Mouse (Mus musculus): ENCODE data around the gene Lmna.

Lmna gene

DNA sequence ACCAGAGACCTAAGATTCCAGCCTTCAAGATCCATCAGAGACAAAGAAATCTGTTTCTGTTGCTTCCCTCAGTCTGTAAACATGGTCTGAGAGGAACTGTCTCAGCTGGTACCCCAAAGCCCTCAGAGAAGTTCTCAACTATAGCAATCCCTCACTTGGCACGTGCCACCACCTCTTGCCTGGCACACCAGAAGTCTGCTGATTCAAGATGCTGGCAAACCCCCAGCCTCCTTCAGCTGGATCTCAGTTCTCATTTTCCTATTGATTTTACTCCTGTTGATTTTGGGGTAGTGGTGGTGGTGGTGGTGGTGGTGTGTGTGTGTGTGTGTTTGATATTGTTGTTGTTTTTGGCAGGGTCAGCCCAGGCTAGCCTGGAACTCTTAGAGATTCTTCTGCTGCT lies 36.2 kb downstream of the Lmna start:
- DNase-seq (ENCODE audit: low read depth, low spot score): no peak

DNA sequence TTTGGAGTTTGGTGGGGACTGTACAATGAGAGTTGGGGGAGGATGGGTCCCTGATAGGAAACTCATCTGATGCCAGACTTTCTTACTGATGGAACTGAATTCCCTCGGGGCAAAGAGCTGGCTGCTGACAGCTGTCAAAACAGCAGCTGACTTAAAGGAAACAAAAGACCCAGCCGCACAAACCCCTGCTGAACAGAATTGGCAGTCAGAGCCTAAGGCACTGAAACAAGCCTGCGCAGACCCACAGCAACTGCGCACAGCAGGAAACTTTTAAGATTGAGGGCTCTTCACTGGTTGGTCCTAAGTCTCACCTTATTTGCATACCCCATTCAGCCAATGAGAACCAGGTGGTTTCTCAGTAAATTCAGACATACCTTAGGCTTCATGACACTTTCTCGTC lies 36.7 kb downstream of the Lmna start:
- DNase-seq (ENCODE audit: low read depth, low spot score): no peak

DNA sequence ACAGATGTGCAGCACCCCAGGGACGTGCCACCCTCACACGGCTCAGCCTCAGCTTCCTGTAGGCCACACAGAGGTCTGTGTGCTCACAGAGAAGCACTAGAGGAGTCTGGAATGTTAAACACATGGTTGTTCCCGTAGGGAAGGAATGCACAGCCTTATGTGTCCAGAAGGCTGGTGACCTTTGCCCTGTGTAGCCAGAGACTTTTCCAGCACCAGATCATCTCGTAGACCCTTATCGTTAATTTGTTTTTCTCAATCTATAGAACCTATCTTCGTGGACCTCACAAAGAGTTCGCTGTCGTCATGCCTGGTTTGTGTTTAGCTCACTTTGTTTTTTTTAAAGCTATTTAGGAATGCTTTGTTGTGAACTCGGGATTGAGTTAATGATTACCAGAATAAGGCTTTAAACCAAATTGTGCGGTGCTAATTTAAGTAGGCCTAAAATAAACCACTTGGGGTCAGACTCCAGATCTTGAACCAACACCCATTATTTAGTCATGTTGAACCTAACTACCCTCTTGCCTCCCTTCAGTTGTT lies 38.7 kb downstream of the Lmna start:
- DNase-seq (ENCODE audit: low read depth, low spot score): no peak

DNA sequence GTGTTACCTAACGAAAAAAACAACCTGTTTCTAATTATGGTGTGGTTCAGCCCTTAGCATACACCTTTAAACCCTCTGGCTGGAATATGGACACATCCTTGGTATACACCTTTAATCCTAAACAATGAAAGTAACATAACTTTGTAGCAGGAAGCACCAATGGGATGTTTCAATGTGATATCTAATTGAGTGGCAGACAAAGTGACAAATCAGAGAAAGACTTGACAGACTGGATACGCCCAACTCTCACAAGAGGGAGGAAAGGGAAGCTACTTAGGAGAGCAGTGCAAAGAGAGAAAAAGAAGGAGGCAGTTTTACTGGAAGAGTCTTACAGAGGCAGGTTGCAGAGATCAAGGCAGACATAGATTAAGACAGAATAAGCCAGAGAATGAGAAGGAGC lies 40.3 kb downstream of the Lmna start:
- no peak for DNase-seq (ENCODE audit: low read depth, low spot score)

DNA sequence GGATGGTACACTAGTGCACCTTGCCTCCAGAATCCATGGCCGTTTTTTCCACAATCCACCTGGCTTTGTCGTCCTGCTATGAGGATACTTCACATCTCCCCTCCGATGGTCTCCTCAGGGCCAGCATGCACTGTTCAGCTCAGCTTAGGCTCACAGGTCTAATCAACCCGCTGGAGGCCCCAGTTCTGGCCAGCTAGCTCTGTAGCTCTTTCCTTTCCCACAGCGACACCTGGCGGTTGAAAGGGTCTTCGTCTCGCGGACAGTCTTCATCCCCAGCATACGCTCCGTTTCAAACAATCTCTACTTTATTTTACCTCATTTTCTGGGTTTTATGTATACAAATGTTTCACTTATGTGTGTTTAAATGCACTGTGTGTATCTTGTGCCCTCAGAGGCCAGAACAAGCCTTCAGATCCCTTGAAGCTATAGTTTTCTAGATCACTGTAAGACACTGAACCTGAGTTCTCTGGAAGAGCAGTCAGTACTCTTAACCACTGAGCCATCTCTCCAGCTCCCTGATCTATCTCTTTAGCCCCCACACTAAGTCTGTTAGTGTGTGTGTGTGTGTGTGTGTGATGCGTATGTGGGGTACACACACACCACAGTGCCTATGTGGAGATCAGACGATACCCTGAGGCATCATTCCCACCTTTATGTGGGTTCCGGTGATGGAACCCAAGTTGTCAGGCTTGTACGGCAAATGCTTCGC lies 42.5 kb downstream of the Lmna start:
- peak; percentile 82 for DNase-seq (ENCODE audit: low read depth, low spot score)

DNA sequence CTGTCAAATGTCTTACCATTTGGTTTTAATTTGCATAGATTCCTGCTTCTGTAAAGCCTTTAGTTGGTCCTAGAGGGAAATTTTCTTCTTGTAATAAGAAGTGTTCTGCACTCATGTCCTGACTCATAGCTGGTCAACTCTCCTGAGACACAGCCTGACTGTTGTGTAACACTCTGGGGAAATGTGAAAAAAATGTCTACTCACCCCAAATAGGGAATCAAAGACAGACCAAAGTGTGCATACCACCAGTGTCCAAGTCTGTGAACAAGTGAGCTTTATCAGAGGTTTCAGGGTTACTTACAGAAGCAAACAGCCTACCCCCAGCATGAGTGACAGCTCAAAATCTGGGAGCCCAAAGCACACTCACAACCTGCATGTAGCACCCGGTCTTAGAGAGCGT lies 44.6 kb downstream of the Lmna start:
- no peak for DNase-seq (ENCODE audit: low read depth, low spot score)

DNA sequence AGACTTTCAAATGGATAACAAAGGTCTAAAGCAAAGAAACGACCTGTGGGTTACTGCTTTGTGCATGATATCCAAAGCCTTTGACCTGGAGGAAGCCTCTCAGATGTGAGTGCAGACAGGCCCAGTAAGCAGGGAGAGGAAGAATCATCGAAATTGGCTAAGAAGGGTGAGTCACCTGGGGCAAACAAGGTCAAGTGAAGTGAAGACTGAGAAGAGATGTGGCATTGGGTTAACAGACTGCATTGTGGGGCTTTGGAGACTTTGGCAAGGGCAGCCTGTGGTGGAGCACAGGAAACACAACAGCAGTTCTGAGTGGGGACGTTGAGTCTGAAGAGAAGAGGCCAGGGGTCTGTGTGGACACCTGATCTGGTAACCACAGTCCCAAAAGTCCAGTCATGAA lies 45.3 kb downstream of the Lmna start:
- DNase-seq (ENCODE audit: low read depth, low spot score): no peak

DNA sequence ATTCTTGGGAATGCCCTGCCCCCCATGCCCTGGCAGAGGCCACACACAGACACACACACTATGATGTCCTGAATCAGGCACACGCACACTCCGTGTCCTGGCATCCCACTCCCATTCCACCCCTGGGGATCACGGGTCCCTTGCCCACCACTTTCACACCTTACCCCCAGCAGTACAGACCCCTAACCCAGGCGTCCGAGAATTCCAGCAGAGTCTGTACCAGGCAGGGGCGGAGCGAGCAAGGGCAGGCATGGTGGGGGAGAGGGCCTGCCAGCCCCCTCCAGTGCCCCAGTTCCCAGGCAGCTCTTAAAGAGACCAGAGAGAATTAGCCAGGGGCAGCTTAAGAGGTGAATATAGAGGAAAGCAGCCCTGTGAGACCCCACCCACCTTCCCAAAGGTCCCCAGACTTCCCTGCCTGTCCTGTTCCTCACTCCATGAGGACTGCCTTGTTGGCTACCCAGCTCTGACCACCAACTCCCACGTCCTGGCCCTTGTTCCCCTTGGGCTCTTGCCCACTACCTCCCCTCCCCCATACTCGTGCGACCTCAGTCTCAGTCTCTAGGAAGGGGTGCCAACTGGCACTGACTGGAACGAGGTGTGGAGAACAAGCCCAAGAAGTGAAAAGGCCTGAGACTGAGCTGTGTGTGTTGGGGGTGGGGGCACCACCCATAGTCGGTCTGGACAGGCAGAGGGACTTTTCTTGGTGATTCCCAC lies 48.6 kb downstream of the Lmna start, which contains the start of gene Sema4a:
Gene Sema4a, minus strand, starts transcription at position 200 of the 714 bp plus-strand sequence.
- DNase-seq (ENCODE audit: low read depth, low spot score): no peak

DNA sequence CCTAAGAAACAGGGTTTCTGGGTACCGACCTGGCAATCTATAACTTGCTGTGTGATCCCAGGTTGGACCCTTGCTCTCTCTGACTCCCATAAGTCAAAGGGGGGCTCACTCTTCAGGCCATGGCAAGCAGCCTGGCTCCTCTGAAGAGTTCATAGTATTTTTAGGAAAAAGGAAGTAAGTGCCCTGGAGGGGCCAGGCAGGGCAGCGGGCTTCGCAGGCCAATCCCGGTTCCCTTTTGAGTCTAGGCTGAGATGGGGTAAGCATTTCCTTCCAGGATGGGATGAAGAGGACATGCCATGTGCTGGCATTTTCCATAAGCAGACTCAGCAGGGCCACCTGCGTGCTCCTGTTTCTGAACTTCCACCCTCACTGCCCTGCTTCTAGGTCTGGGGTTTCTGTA lies 49.7 kb downstream of the Lmna start:
- DNase-seq (ENCODE audit: low read depth, low spot score): no peak

DNA sequence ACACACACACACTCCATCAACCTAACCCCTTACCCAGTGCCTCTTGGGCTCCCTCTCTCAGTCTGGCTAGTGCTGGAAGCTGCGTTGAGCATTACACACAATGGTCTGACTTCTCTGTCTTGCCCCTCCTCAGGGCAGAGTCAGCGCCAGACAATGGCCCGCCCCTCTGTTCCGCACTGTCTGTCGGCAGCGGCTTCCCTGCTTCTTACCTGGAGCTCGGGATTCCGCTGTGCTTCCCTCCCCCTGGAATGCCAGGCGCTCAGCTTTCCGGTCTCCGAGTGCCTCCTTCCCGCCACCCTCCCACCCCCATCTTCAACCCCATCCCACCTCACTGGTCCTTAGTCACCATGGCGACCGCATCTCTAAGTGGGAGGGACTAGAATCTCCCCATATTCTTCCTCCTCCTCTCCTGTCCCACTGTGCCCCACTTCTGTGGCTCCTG lies 51.0 kb downstream of the Lmna start:
- no peak for DNase-seq (ENCODE audit: low read depth, low spot score)

DNA sequence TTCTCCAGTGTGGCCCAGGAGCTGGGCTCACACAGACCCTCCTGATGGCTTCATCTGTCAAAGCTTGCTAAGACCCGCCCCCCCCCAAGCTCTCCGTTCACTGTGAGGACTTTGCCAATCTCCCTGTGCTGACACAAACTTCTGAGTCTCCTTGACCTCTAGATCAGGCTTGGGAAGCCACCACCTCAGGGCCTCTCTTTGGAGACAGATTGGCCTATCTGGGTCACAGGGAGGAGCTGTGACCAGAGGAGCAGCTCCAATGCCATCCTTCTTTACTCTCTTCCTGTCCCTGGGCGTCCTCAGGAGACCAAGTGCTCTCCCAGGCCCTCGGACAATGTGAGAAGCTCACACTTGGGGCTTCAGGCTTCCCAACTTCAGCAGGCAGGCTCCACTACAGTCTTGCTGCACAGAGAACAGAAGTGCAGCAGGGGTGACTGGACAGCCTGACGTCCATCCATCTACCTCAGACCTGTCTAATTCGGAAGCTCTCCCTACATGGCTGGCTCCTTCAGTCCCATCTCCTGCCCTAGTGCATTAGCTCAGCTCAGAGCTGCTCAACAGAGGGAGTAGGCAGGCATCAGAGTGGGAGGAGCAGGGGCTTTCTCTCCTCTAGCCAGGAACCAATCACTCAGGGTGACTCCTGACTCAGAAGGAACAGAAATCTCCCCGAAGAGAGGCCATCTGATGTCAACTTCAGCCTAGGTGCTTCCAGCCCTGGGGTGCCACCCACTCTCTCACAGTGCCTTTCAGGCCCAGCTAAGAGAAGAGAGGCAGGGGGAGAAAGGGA lies 52.8 kb downstream of the Lmna start:
- DNase-seq (ENCODE audit: low read depth, low spot score): no peak

DNA sequence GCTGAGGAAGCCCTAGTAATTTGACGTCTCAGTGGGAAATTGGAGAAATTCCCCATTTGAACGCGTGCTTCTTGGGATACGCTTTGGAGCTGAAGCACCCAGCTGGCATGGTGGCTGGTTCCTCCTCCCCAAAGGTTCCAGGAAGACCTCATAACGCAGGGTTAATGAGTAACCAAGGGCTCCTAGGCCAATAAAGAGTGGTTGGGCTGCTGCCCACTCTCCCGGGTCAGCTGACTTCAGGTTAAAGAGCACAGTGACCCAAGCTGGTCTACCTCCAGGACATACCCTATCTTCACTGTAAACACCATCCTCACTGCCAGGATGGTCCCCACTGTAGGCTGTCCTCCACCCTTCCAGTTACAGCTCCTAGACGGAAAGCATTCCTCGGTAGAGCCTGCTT lies 53.4 kb downstream of the Lmna start:
- no peak for DNase-seq (ENCODE audit: low read depth, low spot score)

DNA sequence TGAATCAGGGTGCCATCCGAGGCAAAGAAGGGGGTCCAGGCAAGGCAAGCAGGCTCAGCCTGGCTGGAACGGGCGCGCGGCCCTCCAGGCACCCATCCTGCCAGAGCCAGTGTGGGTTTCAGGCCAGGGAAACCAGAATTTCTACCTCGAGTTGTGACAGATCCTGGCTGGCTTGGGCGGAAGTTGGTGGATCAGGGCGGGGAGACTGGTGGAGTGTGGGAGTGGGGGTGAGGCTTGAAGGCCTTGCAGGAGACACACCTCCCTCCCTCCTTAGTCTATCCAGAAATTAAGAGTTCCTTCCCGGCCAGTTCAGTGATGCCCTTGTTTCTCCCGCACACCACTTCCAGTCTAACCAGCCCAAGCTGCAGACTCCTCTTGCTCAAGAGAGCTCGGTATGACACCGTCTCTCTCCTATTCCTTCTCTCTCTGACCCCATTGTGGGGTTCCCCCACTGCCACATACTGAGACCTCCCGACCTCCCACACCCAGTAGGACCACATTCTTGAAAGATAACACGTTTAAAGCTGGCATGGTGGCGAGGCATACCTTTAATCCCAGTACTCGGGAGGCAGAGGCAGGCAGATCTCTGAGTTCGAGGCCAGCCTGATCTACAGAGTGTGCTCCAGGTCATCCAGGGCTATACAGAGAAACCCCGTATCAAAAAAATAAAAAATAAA lies 54.0 kb downstream of the Lmna start:
- no peak for DNase-seq (ENCODE audit: low read depth, low spot score)

DNA sequence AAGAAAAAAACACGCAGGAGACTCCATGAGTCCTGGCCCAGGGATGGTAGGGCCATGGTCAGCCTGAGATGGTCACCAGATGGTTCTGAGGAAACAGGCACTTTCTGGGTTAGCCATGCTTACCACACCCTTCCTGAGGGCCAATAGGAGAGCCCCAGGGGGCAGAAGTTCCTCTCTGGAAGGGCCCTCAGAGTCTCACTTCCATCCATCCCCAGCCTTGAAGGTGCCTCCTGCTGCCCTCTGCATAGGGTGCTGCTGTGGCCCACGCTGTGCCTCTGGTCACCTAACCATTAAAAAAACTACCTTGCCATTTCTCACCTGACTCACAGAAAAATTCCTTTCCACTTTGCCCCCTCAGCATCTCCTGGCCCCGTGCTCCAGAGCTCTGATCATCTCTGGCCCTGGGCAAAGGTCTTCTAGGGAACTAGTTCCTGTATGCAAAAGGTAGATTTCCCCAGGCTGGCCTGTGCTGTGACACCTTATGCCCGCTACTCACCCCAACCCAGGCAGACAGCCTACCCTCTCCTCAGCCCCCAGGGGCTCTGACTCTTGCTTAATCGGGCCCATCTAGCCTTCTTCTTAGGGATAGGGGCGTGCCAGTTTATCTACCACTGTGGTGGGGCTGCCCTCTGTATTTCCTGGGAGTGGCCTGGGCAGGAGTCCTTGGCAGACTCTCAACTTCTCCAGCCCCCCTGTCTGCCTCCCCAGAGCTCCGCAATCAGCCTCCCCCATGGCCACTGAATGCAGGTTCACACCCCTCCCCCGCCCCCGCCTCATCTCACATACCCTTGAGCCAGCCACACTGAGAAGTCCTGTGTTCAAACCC lies 54.8 kb downstream of the Lmna start:
- no peak for DNase-seq (ENCODE audit: low read depth, low spot score)

DNA sequence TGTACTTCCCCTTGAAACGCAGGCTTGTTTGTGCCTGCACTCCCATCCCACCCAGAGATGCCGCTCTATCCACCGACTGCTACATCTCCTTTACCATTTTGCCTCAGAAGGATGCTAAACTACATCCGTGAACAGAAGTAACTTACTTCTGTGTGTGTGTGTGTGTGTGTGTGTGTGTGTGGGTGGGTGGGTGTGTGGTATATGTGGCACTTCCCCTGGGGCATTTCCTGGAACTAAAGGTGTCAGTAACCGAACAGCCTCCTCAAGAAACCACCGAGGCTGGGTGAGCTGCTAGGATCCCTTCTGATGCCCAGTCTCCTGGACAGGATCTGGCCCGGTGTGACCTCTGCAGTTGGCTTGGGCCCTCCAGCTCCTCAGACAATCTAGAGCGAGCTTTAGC lies 55.8 kb downstream of the Lmna start:
- no peak for DNase-seq (ENCODE audit: low read depth, low spot score)

DNA sequence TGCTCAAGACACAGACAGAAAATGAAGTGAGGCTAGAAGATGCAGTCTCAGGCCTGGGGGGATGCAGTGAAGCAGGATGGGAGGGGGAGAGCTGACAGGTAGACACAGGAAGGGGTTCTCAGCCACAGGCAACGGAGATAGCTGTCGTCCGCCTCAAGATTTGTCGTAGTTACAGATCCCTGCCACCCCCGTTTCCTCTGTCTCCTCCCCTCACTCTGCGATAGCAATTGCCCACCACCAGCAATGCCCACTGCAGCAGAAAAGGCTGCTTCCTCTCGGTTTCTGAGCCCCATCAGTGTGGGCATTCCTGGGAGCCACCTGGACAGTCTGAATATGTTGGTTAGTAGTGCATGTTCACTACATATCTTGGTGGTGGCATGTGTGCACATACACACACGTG lies 56.4 kb downstream of the Lmna start:
- no peak for DNase-seq (ENCODE audit: low read depth, low spot score)

DNA sequence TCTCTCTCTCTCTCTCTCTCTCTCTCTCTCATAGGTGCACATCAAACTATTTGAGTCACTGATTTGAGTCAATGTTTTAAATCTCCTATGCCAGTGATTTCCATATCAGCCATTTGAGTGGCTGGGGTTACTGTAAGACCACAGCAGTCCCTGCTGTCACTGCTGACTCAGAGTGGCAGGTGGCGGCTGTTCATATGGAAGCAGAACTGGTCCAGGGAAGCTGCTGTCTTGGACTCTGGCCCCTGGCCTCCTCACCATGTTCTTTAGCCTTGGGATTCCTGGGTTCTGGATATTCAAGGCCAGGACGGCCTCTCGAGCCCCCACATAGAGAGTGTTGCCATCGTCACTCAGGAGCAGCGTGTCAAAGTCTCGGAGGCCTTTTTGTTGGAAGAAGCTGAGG lies 57.0 kb downstream of the Lmna start:
- DNase-seq (ENCODE audit: low read depth, low spot score): no peak

DNA sequence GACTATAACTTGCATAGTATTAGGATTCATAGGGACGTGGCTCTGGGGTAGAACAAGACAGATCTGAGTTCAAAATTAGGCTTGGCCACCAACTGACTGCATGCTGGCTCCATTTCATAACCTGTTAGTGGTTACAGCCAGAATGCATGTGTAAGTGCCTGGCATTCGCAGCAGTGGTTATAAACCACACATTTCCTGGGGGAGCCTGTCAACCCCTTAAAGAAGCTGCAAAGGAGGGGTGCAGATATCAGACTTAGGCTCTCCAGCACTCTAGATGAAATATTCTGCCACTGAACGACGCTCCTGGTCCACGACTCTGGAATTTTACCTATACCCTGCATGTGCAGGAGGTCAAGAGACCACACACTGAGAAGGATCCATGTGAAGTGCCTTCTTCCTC lies 57.5 kb downstream of the Lmna start:
- DNase-seq (ENCODE audit: low read depth, low spot score): no peak

DNA sequence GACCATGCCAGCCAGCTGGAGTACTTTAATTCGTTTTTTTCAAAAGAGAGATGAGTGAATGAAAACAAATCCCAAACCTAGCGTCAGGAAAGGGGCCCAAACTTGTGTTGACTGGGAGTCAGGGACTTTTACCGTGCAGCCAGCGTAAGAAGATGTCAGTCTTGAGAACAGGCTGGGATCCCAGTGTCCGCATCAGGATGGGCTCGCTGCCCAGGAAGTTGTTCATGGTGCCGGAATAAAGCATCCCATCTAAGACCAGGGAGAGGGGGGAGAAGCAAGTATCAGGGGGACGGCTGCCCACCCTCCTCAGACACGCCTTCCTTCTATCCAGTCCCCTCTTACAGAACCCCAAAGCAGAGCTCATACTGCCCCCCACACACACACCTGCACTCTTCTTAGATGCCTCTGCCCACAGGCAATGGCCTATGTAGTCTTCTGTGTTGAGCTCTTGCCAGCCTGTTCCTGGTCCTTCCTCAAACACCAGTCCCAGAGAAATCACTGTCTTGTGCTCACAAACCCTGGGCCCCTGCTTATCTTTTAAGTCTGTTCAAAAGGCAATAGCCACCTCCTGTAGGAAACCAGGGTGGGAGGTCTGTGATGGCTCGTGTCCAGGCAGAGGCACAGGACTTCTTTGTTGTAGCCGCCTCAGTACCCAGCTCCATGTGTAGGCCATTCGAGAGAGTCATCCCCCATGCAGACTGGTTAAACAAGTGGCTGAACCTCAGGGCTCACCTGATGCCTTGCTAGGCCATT lies 59.2 kb downstream of the Lmna start:
- no peak for DNase-seq (ENCODE audit: low read depth, low spot score)

DNA sequence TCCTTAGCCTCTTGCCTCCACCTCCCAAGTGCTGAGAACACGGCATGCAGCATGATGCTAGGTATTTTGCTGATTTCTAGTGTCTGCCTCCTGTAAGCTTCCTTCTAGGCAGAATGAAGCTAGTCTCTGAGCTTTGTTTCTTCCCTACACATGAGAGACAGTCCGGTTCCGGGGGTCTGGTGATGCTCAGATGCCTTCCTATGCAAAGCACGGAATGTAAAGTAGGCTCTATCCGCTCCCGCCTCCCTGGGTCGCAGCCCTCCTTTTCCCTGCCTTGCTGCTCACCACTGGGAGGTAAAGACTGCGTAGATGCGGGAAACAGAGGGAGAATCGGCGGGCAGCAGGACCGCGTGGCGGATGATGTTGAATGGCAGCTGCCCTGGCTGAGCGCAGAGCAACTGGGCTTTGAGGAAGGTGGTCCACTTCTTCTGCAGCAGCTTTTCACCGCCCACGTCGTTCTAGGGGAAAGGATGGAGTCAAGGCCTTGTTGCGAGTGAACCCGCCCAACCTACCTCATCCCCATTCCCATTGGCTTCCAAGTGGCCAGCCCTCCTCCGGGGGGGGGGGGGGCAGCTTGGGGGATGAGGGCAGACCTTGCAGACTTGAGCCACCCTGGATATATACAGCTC lies 60.2 kb downstream of the Lmna start:
- peak; percentile 41 for DNase-seq (ENCODE audit: low read depth, low spot score)
